Mouse (Mus musculus): ENCODE results near the gene Rdm1.

Gene Rdm1

GRCm38 (mm10) chr11:101681968-101682367 lies 55.0 kb downstream of the Rdm1 start:
- DNase-seq, result no peak

DNA sequence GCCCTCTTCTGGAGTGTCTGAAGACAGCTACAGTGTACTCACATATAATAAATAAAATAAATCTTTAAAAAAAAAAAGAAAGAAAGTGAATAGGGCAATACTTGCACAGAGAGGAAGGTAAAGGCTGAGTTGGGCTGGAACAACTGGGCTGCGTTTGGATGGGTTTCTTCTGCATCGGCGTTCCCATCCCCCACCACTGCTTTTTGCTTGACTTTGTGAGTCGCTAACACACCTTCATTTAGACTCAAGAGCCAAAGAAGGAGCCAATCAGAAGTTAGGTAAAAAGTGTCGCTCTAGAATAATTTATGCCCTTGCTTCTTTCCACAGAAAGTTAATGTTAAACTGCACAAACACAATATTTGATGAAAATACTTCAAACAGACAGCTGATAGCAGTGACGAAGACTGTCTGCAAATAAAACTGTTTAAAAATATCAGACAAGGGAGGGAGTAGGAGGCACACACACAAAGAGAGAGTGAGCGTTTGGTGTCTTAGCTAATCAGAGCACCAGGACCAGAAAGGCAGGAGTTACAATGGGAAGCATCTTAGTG lies 55.5 kb downstream of the Rdm1 start:
- DNase-seq, result no peak
